Mouse (Mus musculus) adrenal gland, adult 8-10 months (tissue): Measurements from ENCODE around the gene Kremen1. TPM values are rescaled to one million over a fixed set of nuclear protein-coding genes. Genes with fewer than 3 reads are reported as not detected.

ENCODE experiments used
- DNase-seq: peaks from one replicate; pipeline ENCODE4 v3.0.0; 2022
- total RNA-seq, 4 experiments: library from RNA; stranded (reverse); gene quantifications; 2 replicates each; pipeline ENCODE4 v1.2.4; 2022

The Kremen1 gene
- total RNA-seq, 4 experiments from 2014 or later = 20.9 to 30.7 (median 26.3) TPM

DNA sequence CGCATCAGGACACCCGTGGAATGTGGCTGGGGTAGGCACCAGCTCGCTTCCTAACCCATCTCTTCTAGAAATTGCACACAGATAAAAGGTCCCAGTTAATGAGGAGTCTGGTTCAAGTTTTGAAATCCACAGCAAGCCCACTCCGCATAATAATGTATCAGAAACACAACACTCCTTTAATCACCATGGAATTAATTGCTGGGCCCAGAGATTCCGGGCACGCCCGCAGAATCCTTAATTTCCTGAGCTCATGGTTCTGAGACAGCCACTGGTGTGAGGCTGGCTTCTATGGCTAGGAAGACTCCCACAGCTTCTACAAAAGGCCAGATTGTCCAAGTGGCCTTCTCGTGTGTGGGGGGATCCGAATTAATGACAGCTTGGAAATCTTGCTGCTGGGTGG lies 94.0 kb downstream of the Kremen1 start:
- no peak for DNase-seq

DNA sequence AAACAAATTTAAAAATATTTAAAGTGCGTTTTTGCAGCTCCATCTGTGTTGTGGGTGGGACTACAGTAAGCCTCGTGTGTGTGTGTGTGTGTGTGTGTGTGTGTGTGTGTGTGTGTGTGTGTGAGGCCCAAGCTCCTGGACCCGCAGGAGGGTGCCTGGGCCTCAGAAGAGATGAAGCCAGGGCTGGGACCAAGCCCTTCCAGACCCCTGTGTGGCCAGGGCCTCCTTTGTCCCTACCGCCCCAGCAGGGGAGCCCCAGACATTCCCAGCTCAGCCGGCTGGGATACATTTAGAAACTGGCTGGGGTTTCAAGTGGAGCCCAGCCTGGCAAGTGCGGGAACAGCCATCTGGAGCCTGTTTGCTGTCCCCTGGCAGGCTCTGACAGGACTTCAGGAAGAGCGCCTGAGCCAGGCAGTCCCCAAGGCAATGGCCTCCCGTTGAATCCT lies 95.9 kb downstream of the Kremen1 start:
- no peak for DNase-seq

DNA sequence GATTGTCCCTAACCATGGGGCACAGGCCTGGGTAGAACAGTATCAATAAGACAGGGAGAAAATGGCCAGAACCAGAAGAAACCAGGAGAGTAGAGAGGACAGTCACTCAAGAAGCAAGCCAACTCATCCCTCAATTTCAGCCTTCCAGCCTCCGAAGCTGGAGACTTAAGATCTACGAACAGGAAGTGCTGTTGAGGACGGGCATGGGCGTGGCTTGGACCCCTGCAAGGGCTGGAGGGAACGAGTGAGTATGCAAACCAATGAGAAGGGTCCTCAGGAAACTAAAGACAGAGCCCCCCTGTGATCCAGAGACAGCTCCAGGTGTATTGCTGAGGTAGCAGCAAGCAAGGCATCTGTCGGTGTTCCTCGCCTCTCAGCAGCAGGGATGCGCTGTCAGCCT lies 97.0 kb downstream of the Kremen1 start:
- DNase-seq = no peak

DNA sequence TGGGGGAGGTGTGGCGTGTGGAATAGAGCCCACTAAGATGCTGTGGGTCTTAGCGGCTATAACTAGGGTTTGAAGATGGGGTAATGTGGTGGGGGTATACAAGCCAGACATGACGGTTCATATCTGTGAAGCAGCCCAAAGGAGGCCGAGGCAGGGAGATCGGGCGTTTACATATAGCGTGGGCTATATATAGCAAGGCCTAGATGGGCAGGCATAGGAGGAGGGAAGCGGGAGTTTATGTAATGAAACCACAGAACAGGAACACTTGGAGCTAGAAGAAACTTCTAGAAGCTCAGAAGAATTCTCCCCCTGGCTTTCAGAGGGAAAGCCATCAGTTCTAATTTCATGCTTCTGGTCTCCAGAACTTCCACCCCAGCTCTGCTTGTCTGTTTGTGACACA lies 97.9 kb downstream of the Kremen1 start:
- no peak for DNase-seq

DNA sequence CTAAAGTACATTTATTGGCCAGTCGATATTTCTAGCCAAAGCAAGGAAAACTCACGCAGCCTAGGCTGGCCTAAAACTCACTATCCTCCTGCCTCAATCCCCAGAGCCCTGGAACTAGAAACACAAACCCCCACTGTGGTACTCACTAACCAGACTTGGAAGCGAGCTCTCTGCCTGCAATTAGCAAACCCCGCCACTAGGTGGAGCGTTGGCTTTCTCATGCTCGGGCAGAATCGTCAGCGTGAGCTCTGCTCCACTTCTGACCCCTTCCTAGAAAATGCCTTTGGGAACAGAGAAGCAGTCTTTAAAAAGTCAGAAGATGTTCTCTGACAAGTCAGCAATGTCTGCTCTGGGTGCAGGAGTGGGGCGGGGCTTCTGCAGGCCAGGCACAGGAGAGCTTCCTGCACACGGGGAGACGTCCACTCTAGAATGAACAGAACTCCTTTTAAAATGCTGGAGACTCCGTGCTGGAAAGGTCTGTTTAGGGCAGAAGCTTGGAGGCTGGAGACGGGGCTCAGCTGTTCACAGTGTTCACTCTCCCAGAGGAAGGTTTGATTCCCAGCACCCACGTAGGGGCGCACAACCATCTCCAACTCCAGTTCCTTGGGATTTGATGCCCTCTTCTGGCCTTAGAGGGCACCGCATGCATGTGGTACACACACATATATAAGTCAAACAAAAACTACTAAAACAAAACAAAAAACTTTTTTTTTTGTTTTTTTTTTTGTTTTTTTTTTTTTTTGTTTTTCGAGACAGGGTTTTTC lies 100.5 kb downstream of the Kremen1 start:
- DNase-seq = no peak

DNA sequence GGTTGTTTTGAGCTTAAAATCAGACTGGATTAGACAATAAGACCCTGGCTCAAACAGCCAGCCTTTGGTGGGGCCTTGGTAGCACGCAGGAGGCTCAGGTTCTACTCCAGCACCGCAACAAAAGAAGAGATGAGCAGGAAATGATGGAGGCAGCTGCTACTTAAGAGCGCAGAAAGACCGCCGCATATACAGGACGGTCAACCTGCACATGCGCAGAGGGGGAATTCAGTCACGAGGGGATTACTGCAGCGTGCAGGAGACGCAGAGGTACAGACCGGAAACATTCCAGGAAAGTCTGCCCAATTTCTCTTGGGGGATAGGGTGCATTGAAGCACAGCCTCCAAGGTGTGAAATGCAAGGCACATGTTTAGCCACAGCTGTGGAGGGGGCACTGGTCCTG lies 103.3 kb downstream of the Kremen1 start:
- DNase-seq = no peak

DNA sequence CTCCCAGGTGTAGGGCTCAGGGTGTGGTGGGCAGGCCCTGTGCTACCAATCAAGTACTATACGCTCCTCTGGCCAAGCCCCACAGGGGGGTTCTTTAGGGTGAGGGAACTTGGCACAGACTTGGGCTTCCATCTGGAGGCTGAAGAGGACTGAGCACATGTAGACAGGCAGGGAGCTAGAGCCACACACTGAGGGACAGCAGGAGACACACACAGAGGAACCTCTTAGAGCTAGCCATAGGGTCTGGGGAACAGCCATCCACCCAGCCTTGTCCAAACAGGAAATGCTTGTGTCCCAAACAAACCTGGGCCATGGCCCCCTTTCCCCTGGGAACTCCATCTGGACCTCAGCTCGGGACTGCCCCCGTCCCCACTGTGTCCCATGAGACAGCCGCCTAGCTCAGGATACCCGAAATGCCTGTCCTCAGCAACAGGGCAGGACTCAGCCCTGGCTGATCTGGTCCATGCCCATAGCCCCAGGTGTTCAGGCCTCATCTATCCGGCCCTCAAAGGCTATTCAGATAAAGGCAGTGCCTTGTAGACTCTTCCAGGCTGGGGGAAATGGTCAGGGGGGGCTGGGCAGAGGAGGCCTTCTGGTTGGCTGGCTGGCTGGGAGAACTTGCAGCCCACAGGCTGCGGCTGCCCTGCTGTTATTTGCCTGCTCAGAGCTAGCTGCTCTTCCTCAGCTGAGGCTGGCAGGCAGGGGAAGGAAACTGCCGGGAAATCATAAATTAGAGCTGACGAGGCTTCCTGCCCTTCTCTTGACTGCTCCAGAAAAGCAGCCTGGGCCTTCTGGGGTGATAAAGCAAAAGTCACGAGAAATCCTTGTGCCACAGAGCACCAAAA lies 106.2 kb downstream of the Kremen1 start:
- DNase-seq = no peak

DNA sequence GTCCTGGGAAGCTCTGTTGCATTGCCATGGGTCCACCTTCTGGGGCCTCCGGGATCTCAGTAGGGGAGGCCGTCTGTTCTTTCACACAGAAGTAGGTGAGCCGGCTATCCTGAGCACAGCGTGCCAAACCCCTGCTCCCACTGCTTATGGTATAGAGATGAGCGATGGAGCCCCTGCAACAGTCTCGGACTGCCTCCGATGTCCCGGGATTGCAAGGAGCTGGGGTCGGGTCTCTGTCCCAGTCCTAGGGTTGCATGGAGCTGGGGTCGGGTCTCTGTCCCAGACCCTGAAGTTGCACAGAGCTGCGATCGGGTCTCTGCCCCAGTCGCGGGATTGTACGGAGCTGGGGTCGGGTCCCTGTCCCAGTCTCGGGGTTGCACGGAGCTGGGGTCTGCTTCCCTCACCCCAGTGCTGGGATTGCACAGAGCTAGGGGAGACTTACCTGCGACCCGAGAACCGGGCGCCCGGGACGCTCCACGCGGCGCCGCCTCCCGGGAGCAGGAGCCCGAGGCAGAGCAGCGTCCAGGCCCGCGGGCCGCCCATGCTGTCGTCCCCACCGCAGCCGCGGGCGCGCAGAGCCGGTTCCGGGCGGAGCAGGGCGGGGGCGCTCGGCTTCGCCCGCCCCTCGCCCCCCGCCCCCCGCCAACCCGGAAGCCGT lies 109.5 kb downstream of the Kremen1 start, which contains the start of gene Emid1:
Gene Emid1 (minus strand): TSS at position 578 of the 658 bp plus-strand sequence.
- DNase-seq = no peak

DNA sequence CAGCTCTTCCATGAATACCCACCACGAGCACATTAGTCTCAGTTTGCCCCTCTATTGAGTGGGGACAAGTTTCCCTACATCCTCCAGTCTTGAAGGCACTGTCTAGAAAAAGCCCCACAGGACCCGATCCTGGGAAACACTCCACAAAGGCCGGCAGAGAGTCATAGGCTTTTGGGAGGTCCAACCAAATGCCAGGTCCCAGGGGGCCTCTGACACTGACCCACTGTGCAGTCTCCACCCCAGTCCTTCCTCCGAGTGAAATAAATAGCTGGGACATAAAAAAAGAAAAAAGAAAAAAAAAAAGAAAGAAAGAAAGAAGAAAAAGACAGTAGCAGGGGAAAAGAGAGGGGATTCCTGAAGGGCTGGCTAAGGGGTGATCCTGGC lies 110.1 kb downstream of the Kremen1 start:
- no peak for DNase-seq

DNA sequence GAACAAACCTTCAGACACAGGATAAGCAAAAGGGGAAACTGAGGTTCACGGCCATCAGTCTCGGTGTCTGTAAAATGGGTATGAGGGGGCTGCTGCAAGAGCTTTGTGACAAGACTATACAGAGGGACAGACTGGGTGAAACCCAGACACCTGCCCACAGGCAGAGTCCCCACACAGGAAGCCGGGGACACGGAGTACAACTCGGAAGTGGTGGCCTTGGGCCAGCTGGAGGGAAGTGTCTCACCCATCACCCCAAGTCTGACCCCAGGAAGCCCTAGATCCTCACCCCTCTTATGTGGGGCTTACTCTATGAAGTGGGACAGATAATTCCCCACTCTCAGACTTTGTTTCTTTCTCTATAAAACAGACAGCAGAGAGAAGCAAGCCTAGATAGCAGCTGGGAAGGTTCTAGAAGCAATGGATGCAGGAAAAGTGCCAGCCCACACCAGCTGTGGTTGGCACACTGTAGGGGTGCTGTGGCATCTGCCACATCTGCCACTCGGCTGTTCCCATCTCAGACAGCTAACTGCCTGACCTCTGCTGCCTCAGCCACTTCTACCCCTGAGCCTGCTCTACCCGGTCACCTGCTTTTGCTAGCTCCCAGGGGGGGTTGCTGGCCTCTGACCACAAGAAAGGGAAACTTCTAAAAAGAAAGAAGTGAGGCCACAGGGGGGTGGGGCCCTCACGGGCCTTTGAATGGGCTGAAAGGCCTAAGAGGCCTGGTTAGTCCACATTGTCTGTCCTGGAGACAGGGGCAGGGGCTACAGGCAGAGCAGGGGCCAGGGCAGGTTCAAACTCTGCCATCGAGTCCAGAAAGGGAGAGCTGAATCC lies 110.7 kb downstream of the Kremen1 start:
- no peak for DNase-seq

DNA sequence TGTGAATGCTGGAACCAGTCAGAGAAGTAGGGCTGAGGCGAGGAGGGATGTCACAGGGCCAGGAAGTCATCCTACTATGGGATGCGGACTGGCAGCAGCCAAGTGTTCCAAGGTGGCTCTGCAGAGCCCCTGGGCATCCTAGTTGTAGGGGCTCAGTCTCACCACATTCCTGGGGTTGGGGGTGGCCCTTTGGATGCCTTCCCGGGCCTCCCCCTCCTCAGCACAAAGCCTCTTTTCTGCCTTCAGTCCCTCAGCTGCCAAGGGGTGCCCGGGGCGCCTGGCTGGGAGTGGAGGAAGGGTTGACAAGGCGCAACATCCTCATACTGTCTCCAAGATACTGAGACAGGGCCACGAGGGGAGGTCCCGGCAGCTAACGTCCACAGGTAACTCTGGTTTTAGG lies 111.4 kb downstream of the Kremen1 start:
- DNase-seq = no peak

DNA sequence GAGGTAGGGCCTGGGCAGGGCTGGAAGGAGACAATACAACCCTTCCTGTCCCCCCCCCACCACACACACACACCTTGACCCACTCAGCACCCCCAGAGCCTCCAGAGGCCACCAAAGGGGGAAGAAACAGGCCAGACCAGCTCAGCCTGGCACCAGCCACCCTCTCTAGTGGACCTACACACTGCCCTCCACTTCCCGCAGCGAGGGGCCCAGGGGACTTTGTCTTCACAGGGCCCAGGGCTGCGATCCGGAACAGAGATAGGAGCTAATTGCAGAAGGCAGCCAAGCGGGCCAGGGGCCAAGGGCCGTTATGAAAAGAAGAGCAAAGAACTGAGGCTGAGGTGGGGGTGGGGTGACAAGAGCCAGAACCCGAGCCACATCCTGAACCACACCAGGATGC lies 112.1 kb downstream of the Kremen1 start:
- no peak for DNase-seq

DNA sequence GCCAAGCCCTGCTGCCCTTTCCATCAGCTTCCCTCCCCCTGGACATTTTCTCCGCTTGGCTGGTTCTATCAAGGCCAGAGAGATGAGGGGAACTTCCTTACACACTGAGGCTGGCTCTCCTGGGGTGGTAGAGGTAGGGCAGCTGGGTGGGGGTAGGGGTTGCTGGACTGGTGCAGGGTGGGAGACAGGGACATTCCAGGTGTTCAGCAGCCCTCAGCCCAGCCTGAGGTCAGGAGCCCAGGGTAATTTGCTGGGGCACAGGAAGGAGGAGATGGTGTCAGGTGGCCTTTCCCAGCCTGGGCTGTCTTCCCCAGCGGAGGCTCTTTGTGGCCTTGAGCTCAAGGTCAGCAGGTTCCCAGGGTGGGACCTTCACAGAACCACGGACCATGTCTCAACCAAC lies 115.8 kb downstream of the Kremen1 start:
- DNase-seq = no peak

DNA sequence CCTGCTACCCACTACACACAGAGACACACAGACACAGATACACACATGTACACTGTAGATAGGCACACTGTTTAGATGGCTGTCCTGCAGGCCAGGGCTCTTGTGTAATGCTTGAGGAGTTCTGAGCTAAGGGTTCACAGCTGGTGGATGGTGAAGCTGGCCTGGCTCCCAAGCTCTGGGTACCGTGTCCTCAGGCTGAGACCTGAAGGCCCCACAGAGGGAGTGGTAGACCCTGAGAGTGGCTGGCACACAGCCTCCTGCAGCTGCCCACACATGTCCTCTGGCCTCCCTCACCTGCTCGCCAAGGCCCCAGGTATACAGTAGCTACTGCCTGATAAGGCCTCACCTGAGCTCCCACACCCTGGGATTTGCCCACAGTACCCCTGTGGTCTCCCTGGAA lies 119.4 kb downstream of the Kremen1 start:
- DNase-seq = no peak

Other genes starting within 250 kb of the Kremen1 start
- gene Rasl10a, start 203.4 kb downstream of the Kremen1 start, total RNA-seq = under 1 TPM; 0.42 to 0.95 (median 0.59) TPM
- 10 to 100 TPM; 39.6 to 61.2 (median 53.6) TPM for gene Gas2l1, start 196.2 kb downstream of the Kremen1 start, total RNA-seq
- 10 to 100 TPM; 19.8 to 31.3 (median 24.4) TPM for gene Rhbdd3, start 162.6 kb downstream of the Kremen1 start, total RNA-seq
- gene Ewsr1, start 162.3 kb downstream of the Kremen1 start, total RNA-seq = 100 to 1,000 TPM; 207 to 451 (median 331) TPM
- 1 to 10 TPM; 3.7 to 6.6 (median 3.9) TPM for gene Emid1, start 109.3 kb downstream of the Kremen1 start, total RNA-seq
- gene Znrf3, start 183.3 kb upstream of the Kremen1 start, total RNA-seq = 10 to 100 TPM; 26.1 to 41.3 (median 36.4) TPM